Mouse (Mus musculus) CD4-positive, CD25-positive, alpha-beta regulatory T cell, adult 4 months (primary cell): ENCODE measurements around the gene Olfr799. TPM values are rescaled to one million over a fixed set of nuclear protein-coding genes. Genes with fewer than 3 reads are reported as not detected.

Experiments
- ATAC-seq: one replicate; pipeline ENCODE4 v1.8.0; 2017
- polyA plus RNA-seq, 2 experiments: library from polyadenylated mRNA; unstranded; fragments of 100-300 nt; shearing (Covaris generic); gene quantifications; one replicate each; pipeline ENCODE4 v1.2.1; 2017

Olfr799 gene
- not detected for polyA plus RNA-seq

DNA sequence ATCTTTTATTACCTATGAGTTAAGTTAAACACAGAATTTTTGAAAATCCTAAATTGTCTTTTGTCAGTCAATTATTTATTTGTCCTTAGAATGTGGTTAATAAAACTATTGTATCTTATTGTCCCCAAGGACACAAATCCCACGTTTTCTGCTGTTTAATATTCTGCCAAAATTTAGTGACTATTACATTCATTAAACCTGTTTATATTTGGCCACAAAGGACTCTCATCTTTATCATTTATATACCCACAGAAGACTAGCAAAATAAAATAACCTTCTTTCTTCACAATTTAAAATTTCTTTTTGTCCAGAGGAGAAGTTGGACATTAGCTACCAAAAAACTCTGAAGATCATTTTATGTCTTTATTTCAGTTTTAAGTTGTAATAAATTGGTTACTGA, at the start of gene Olfr799:
Gene Olfr799 (plus strand): TSS at position 301 of the 400 bp plus-strand sequence.
- ATAC-seq: no peak

GRCm38 (mm10) chr10:129612470-129612869, 24.8 kb upstream of the Olfr799 start, which contains the start of gene Olfr796:
Gene Olfr796, minus strand, starts transcription at chr10:129612570.
- ATAC-seq: no peak

DNA sequence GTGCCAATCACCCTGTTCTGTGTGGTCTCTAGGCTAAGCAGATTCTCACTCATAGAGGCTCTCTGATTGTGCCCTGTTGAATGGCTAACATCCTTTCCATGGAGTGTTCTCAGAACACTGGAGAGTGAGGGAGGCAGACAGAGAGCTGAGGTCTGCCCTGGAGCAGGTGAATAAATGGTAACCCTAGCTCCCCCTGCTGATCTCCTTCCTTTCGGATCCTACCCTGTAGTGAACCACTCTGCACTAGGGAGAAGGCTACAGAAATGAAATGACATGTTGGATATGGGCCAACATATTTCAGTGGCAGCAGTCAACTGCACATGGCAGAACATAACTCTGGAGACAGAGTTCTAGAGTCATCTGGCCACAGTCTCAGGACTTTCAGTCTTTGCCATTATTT, 15.6 kb upstream of the Olfr799 start:
- ATAC-seq: no peak

- no peak for ATAC-seq
Observed at GRCm38 (mm10) chr10:129623251-129623650, 14.0 kb upstream of the Olfr799 start.

DNA sequence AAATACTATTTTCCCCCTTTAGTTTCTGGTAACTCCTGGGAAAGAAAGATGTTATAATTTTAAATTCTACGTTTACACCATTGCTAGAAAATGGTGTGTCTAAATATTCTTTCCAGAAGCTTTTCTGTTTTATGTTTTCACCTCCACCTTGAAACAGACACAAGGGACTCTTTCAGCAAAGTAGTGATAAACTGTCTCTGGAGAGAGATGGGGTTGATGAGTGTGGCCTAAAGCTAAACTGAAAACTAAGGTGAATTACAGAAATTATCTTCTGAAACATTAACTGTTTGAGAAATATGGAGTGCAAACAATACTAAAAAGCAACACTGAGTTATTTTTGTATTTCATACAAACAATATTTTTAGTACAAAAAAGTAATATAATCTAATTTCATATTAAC, 9.4 kb upstream of the Olfr799 start, which contains the start of gene Olfr798:
Gene Olfr798 (minus strand): TSS at position 101 of the 400 bp plus-strand sequence.
- ATAC-seq: no peak

GRCm38 (mm10) chr10:129651763-129652162, 14.5 kb downstream of the Olfr799 start:
- no peak for ATAC-seq

DNA sequence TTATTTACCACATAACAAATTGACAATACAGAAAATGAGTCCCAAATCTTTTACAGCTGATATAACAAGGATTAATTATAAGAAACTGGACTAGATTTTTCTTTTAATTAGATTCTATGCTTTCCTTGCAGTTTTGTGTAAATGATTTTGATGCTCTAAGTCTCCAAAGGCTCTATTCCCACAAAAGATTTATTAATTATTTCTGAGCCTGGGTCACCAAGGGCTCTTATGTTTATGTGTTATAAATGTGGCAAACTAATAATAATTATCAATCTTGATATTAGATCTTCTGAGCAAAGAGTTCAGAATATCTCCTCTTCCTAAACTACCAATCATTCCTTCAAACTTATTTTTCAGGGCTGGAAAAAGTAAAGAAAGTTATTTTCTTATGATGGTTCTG, 20.1 kb downstream of the Olfr799 start, which contains the start of gene Olfr800:
Gene Olfr800 (plus strand): TSS at position 301 of the 400 bp plus-strand sequence.
- no peak for ATAC-seq

GRCm38 (mm10) chr10:129673765-129674164, 36.5 kb downstream of the Olfr799 start, which contains the start of gene Olfr801:
Gene Olfr801, minus strand, starts transcription at chr10:129673865.
- ATAC-seq: no peak

- no peak for ATAC-seq
Observed at GRCm38 (mm10) chr10:129688069-129688468, 50.8 kb downstream of the Olfr799 start, which contains the start of gene Olfr802. Gene Olfr802, minus strand, starts transcription at chr10:129688169.

GRCm38 (mm10) chr10:129694186-129694585, 56.9 kb downstream of the Olfr799 start, which contains the start of gene Olfr803:
Gene Olfr803, minus strand, starts transcription at chr10:129694286.
- no peak for ATAC-seq

Other genes starting within 250 kb of the Olfr799 start
- gene Olfr785, start 232.1 kb upstream of the Olfr799 start, polyA plus RNA-seq: under 1 TPM in 1 of 2 experiments, not detected in 1; 0.19 TPM
- gene Olfr786, start 210.2 kb upstream of the Olfr799 start, polyA plus RNA-seq: not detected
- under 1 TPM in 1 of 2 experiments, not detected in 1; 0.24 TPM for gene Olfr787, start 175.6 kb upstream of the Olfr799 start, polyA plus RNA-seq
- not detected for gene Olfr788, start 166.5 kb upstream of the Olfr799 start, polyA plus RNA-seq
- not detected for gene Olfr789, start 152.7 kb upstream of the Olfr799 start, polyA plus RNA-seq
- not detected for gene Olfr790, start 139.0 kb upstream of the Olfr799 start, polyA plus RNA-seq
- gene Olfr791, start 115.7 kb upstream of the Olfr799 start, polyA plus RNA-seq: not detected
- gene Olfr792, start 98.3 kb upstream of the Olfr799 start, polyA plus RNA-seq: not detected
- gene Olfr794, start 69.8 kb upstream of the Olfr799 start, polyA plus RNA-seq: not detected
- not detected for gene Olfr796, start 24.9 kb upstream of the Olfr799 start, polyA plus RNA-seq
- gene Olfr798, start 9.6 kb upstream of the Olfr799 start, polyA plus RNA-seq: not detected
- gene Olfr800, start 20.2 kb downstream of the Olfr799 start, polyA plus RNA-seq: not detected
- not detected for gene Olfr801, start 36.4 kb downstream of the Olfr799 start, polyA plus RNA-seq
- gene Olfr802, start 50.7 kb downstream of the Olfr799 start, polyA plus RNA-seq: not detected
- gene Olfr803, start 56.8 kb downstream of the Olfr799 start, polyA plus RNA-seq: not detected
- not detected for gene Olfr804, start 65.7 kb downstream of the Olfr799 start, polyA plus RNA-seq
- gene Olfr805, start 91.9 kb downstream of the Olfr799 start, polyA plus RNA-seq: not detected
- gene Olfr806, start 104.4 kb downstream of the Olfr799 start, polyA plus RNA-seq: not detected
- not detected for gene Olfr807, start 120.3 kb downstream of the Olfr799 start, polyA plus RNA-seq
- not detected for gene Olfr808, start 128.0 kb downstream of the Olfr799 start, polyA plus RNA-seq
- not detected for gene Olfr809, start 137.2 kb downstream of the Olfr799 start, polyA plus RNA-seq
- gene Olfr810, start 157.4 kb downstream of the Olfr799 start, polyA plus RNA-seq: not detected
- not detected for gene Olfr811, start 166.9 kb downstream of the Olfr799 start, polyA plus RNA-seq
- gene Olfr812, start 208.6 kb downstream of the Olfr799 start, polyA plus RNA-seq: not detected
- gene Olfr813, start 217.9 kb downstream of the Olfr799 start, polyA plus RNA-seq: not detected
- under 1 TPM in 1 of 2 experiments, not detected in 1; 0.11 TPM for gene Olfr814, start 242.4 kb downstream of the Olfr799 start, polyA plus RNA-seq